Mouse (Mus musculus): ENCODE data around the gene Baiap2.
A peak's percentile ranks its signal among the peaks of the same experiment; 100 is the strongest.

The Baiap2 gene

DNA sequence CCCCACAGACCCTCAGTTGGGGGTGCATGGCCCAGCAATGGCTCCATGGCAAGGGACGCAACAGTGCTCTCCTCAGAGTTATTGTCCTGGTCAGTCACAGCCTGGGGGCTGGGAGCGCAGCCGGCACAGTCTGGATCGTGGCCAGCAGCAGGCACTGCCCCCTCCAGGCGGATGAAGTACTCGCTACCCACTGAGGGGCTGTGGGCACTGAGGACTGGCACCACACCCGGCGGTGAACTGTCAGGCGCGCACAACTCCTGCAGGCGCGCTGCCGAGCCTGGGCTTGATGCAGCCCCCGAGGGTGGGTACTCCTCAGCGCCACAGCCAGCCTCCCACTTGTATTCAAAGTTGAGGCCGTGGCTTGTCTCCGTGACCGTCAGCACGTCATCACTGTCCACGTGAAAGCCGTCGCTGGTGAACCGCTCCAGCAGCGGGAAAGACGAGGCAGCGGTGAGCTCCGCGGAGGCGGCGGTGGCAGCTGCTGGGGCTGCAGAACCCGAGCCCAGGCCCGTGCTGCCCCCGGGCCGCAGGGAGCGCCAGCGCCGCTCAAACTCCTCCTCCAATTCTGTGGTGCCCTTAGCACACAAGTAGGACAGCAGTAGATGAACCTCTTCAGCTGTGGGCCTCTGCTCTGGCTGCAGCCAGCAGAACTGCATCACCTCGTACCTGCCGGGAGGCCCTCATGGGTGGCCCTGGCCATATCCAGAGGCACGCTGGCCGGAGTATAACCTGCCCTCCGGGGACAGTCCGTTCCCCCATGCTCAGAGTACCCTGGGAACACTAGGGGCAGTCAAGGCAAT lies 69.4 kb downstream of the Baiap2 start:
- no peak for DNase-seq (ENCODE audit: low spot score in 2 of 2)

DNA sequence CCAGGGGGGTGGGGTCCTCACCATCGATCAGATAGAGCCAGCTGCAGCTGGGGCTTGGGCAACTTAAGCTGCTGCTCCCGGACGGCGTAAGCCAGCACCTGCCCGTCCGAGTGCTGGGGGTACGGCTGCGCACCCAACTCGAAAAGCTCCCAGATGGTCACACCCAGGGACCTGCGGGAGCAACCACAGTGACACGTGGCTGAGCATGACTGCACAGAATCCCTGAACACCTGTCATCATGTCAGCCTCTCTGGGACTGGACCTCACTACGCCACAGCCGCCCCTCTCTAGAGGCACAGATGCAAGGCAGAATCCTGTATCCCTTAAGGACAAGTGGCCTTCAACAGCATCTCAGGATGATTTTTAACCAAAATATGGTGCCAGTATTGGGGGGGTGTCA lies 70.1 kb downstream of the Baiap2 start:
- no peak for DNase-seq (ENCODE audit: low spot score in 2 of 2)

DNA sequence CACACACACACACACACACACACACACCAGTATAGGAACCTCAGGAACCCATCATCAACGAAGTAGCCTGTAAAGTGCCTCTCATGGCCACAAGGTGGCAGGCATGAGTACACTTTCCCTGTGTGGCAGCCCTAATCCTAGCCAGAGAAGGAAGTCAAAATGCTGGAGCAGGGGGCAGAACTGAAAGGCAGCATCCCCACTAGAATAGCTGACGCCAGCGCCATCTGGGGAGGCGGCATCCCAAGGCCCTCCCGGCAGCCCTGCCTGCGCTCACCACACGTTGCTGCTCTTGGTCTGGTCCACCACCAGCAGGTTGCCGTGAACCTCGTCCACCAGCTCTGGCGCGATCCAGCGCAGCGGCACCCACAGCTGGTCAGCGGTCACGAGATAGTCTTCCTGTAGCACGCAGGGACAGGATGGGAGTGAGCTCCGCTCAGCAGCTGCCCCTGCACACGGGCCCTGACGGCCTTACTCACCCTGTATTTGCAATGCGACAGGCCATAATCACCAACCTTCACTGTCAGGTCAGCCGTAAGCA lies 70.7 kb downstream of the Baiap2 start:
- peak; percentile 56 to 78 for DNase-seq (ENCODE audit: low spot score in 2 of 2)

DNA sequence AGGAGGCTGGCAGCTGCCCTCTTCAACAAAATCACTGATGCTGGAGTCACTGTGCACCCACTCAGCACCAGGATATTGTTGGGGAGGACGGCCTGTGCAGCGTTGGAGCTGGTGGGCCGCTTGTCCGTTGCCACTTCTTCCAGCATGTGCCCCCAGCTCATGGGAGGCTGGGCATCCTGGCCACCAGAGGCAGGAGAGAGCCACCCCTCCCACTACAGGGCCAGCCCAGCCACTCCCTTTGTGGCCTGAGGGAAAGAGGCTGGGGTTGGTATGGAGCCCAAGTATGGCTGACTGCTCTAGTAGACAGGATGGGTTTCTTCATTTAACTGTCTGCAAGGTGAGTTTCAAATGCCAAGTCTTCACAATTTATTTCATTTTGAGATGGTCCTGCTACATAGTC lies 72.2 kb downstream of the Baiap2 start:
- DNase-seq (ENCODE audit: low spot score in 2 of 2), result no peak

DNA sequence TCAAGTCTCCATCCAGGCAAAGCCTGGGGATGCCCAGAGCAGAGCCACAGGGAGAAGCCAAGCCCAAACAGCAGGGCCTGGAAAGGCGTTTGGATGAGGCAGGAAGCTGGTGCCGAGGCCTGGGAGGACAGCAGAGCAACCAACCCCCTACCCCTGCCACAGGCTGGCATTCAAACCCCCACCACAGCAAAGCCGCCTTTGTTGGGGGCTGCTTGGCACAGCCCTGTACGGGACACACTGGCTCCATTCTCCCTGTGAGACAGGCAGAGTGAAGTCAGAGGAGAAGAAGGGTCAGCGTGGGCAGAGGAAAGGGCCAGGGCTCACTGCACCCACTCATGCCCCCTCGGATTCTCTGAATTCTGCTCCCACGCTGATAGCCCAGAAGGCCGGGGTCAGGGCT lies 74.4 kb downstream of the Baiap2 start:
- no peak for DNase-seq (ENCODE audit: low spot score in 2 of 2)

DNA sequence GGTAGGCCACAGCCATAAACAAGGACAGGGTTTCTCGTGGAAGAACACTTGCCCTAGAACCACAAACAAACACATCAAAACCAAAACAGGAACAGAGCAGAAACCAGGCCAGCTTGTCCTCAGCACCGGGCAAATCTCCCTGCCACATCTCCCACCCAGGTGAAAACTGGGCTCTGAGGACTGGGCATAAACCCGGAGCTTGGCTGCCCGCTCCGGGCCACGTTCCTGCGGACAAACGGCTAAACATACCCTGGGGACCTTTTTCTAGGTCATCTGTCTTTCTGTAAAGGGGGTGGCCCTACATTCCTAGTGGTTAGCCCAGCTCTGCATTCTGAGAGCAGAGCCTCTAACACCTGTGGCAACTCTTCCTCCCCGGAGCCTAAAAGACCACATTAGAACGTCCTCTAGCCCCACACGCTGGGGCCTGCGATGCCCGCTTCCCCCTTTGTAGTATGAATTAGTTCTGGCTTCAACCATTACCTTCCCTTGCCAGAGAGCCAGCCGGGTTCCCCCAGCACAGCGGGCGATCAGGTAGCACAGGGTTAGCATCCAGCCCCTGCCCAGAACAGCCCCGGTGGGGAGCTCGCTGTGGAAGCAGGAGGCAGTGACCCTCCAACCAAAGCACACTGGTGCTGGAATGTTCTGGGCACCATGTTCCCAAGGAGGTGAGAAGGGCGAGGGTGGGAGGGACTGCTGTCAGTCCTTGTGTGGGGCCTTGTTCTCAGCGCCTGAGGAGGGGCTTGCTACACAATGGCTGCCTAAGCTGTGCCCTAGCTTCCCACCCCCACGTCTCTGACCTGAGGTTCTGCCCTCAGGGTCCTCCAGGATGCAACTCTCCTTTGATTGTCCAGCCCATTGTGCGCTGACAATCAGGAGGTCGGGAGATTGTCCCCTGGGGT lies 77.2 kb downstream of the Baiap2 start:
- DNase-seq (ENCODE audit: low spot score in 2 of 2), result no peak

DNA sequence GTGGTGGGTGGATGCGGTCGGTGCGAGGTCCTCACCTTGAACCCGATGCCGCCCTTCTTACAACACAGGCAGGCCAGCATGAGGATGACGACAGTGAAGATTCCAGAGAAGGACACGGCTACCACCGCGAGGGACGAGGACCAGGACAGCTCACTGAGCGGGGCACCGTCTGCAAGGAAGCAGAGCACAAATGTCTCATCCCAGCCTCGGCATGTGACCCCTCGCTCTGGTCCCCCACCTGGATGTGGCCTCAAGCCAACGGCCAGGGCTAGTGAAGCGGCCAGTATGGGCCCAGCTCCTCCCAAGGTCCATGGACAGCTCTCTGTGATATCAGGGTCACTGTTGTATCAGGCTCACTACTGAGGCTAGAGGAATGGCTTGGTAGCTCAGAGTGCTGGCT lies 78.8 kb downstream of the Baiap2 start:
- DNase-seq (ENCODE audit: low spot score in 2 of 2), result no peak

DNA sequence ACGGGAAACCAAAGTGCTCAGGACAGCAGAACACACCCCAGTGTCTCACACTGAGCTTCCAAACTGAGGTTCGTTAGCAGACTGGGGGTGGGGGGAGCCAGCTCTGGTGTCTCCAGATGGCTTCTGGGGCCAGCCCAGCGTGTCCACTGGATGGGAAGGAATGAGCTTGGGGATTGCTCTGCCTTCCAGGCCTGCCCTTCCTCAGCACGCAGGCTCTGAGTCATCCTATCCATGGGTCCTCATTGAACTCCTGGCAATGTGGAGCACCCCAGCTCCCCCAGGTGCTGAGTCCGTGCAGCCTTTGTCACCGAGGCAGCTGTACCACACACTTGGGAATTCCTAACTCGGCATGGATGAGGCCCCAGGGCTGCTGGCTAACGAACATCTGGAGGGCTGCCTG lies 79.7 kb downstream of the Baiap2 start:
- no peak for DNase-seq (ENCODE audit: low spot score in 2 of 2)

DNA sequence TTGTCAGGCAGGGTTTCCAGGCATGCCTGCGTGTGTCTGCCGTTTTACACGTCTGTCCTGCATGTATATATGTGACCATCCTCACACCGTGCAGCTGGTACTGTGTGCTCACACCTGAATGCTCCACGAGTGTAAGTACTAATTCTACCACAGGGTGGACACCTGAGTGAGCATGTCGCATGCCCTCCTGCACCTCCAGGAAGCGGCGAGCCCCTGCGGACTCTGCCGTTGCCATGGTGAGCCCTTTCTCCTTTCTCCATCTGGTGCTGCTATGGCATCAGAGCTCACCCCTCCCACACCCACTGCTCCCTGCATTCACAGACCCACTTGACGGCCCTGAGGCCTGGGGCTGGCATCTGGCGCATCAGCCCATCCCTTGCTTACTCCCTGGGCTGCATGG lies 80.3 kb downstream of the Baiap2 start:
- no peak for DNase-seq (ENCODE audit: low spot score in 2 of 2)

DNA sequence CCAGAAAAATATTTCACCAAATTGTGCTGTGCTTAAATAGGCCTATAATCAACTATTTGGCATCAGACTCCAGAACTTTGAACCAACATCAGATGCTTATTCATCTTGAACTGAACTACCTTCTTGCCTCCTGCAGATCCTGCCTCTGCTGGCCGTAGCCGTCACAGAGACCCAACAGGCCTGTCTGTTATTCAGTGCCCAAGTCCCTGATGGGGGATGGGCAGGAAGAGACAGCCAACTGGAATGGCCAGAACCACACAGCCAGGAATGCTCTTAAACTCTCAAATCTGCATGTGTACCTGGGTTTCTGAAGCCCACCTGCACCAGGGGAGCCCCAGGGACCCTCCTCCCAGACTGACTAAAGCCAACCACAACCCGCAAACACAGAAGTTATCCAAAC lies 84.4 kb downstream of the Baiap2 start:
- DNase-seq (ENCODE audit: low spot score in 2 of 2), result no peak

DNA sequence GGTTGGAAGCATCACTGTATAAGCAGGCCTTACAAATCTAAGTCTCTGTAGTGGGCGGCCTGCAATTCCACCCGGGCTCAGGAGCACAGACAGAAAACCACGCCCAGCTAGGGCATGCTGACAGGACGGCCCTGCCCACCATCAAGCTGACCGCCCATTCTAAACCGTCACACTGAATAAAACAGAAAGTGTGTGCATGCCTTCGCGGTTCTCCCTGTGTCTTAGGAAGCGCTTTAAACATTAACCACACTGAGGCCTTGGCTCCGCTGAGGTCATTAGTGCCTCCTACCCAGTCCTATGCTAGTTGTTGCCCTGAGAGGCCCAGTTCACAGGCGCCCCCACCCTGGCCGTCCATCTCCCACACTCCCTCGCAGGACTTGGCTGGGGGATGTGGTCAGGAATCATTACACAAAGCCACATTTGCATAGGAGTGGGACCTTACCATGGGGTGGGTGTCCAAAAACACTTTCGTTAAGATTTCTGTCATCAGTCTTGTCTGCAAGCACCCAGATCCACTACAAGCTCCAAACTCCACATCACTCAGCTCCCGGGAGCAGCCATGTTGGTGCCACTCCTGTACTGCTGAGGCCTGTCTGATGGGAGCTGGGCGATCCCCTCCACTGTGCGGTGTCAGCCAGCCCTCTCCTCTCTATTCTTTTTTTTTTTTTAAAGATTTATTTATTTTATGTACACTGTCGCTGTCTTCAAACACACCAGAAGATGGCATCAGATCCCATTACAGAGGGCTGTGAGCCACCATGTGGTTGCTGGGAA lies 85.9 kb downstream of the Baiap2 start:
- DNase-seq (ENCODE audit: low spot score in 2 of 2), result no peak

DNA sequence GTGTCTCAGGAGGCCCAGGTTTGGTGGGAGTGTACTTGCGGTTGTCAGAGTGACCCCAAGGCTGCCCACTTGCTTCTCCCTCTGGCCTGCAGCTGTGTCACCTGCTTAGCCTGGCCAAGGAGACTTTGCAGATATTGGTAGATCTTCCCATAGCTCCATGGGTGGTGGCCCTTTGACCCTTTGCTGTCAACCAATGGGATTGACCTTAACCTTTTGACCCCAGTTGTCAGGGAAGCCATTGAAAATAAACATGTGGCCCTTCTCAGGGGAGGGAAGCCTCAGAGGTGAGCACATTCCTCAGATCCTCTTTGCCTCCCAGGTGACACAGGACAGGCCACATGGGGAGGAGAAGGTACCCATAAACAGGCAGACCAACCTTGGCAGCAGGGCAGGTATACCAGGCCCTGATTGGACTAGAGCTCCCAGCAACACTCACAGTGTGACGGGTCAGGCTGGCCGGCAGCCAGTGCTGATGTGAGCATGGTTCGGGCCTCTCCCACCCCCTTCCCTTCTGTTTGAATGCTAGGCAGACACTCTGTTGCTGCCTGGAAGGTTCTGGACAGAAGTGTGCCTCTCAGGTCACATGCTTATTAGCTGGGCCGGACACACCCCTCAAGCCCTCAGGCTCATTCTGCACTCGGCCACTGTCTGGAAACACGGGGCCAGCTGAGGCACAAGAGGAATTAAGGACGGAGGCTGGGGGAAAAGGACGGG lies 87.0 kb downstream of the Baiap2 start:
- DNase-seq (ENCODE audit: low spot score in 2 of 2), result no peak

DNA sequence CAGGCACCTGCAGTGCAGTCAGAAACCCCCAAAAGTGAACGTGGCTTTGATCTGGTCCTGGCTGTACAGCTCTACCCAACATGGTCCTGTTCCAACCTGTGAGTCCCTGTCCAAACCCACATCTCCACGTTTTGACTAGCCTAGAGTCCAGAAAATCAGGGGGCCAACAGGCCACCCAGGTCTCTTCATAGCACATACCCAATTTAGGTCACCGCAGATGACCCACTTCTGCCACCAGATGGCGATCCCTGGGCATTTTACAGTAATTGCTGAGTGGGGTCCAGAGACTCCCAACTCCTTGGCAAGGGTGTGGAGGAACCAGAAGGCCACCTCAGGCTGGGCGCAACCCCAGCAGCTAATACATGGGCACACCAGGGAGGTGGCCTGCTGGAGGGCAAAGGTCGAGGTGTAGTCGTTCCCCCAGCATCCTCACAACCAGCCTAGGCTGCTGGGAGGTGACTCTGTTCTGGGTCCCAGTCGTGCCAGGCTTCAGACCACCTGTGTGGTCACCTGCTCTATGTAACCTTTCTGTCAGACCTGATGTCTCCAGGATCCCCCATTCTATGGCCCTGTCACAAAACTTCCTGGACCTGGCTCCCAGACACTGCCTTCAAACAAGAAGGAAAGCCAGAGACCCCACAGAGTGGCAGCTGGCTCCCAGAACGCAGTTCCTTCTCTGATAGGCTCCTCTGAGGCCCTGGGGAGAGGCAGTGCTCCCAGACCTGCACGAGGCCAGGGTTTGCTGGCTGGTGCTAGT lies 87.8 kb downstream of the Baiap2 start:
- DNase-seq (ENCODE audit: low spot score in 2 of 2), result peak in 1 of 2 experiments; percentile 47

DNA sequence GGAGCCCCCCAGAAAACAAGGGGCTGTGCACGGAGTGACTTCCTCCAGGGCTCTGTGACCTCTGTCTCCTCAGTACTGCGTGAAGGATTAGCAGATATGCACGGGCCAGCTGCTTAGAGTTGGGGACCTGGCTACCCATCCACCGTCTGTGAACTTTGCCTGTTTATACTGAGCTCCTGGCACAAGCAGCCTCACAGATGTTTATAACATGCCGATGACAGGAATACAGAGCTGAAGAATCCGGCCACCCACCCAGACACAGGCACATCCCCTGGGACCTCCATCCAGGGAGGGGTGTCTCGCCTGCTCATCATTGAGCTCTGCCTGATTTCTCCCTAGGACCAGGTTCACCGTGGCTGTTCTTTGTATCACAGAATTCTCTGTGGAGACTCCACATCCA lies 89.5 kb downstream of the Baiap2 start:
- no peak for DNase-seq (ENCODE audit: low spot score in 2 of 2)

DNA sequence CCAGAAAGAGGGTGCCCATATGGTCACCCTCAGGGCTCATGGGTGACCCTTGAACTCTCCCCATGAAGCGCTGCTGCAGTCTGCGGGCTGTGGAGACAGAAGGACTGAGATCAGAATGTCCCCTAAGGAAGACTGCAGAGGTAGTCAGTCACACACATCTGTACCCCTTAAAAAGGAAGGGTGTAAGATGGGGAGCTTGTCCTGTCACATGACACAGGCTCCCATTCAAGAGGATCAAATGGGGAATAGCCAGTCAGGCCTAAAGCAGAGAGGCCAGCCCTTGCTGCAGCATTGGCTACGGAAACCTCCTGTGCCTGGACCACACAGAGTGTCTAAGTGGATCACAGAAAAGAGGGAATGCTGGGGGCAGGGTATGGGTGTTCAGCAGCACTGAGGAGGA lies 90.9 kb downstream of the Baiap2 start:
- no peak for DNase-seq (ENCODE audit: low spot score in 2 of 2)

DNA sequence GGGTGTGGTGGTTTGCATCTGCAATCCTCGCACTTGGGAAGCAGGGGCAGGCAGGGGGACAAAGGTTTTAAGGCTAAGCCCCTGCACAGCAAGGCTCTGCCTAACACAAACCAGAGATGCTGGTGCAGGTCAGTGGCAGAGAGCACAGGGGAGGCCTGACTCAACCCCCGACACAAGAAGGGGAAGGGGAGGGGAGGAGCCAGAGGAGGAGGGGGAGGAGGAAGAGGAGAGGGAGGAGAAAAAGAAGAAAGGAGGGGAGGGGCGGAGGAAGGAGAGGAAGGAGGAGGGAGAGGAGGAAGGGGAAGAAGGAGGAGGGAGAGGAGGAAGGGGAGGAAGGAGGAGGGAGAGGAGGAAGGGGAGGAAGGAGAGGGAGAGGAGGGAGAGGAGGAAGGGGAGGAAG lies 91.7 kb downstream of the Baiap2 start:
- DNase-seq (ENCODE audit: low spot score in 2 of 2), result no peak

DNA sequence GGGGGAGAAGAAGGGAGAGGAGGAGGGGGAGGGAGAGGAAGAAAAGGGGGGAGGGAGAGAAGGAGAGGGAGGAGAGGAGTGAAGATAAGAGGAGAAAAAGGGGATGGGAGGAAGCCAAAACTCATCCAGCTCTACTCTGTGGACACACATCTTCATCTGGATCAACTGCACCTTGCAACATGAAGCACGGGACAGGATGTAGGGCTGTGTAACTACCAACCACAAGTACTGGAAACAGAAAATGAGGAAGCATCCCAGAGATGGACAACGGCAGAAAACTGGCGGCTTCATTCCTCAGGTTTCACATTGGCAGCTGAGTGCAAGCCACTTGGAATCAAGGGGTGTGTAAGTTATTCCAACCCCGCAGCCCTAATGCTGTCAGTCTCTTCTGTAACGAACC lies 92.2 kb downstream of the Baiap2 start:
- no peak for DNase-seq (ENCODE audit: low spot score in 2 of 2)

DNA sequence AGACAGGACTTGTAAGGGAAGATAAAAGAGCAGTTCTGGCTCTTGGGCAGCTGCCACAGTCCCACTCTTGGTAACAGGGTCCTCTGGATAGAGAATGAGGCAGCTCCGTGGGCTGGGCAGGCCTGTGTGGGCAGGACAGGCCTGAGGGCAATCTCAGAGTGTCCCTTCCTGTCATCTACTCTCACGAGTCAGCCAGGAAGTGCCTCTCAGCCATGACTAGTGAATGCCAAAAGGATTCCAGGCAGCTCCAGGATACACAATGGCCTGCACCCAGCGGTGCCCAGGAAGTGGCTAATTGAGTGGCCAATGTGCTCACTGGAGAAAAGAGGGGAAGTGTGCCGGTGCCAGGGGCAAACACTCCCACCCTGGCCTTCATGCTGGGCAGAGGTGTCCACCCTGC lies 97.0 kb downstream of the Baiap2 start:
- DNase-seq (ENCODE audit: low spot score in 2 of 2), result no peak

DNA sequence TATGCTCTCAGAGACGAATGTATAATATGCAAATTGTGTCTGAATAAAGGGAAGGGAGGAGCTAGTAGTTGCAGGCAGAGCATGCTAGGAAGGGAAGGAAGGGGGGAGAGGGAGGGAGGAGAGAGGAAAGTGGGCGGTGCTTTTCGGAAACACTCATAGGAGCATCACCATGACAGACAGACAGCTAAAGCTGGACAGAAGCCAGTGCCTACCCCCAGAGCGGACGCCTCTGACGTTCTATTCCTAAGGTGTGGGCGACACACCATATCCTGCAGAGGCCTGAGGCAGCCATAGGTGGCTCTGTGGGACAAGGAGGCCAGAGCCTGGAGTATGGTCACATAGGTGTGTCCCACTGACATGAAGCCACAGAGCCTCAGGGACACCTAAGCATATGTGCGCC lies 97.9 kb downstream of the Baiap2 start:
- no peak for DNase-seq (ENCODE audit: low spot score in 2 of 2)
